Mouse (Mus musculus) MEL (cell line): ENCODE measurements around the gene Bco1. TPM values are rescaled to one million over a fixed set of nuclear protein-coding genes. Genes with fewer than 3 reads are reported as not detected.

Experiments
- DNase-seq: peaks from one replicate; pipeline ENCODE4 v3.0.0; 2011; ENCODE audit warnings: low read depth, low spot score
- H3K27ac ChIP-seq: 2 replicates; pipeline ENCODE4 v1.5.1; 2012; ENCODE audit warnings: low read depth, mild to moderate bottlenecking, control low read depth, low read length, moderate library complexity; ENCODE audit not compliant: control insufficient read depth
- H3K27me3 ChIP-seq, 2 experiments: fragments of 150-350 bp in 1 of 2; sonication (generic) in 1 of 2; 2 replicates each; pipeline ENCODE4 v1.6.1; 2012; ENCODE audit warnings: low read length in 2 of 2, mild to moderate bottlenecking in 2 of 2, improper control_type of control experiment in 1 of 2, moderate library complexity in 1 of 2; ENCODE audit not compliant: insufficient read depth in 2 of 2, control insufficient read depth in 1 of 2
- H3K36me3 ChIP-seq, 2 experiments: 2 replicates each; pipeline ENCODE4 v1.6.1; 2012 to 2014; ENCODE audit warnings: low read length in 2 of 2, improper control_type of control experiment in 1 of 2, inconsistent platforms in 1 of 2, mild to moderate bottlenecking in 1 of 2; ENCODE audit not compliant: insufficient read depth in 2 of 2, control insufficient read depth in 1 of 2
- H3K4me1 ChIP-seq, 2 experiments: fragments of 150-350 bp in 1 of 2; sonication (generic) in 1 of 2; 2 replicates each; pipeline ENCODE4 v1.6.1; 2012; ENCODE audit warnings: low read length in 2 of 2, improper control_type of control experiment in 1 of 2, mild to moderate bottlenecking in 1 of 2; ENCODE audit not compliant: insufficient read depth in 2 of 2, control insufficient read depth in 1 of 2
- H3K4me3 ChIP-seq, 2 experiments: fragments of 150-350 bp in 1 of 2; sonication (generic) in 1 of 2; 2 replicates each; pipeline ENCODE4 v1.5.1; 2012; ENCODE audit warnings: low read depth in 2 of 2, low read length in 2 of 2, mild to moderate bottlenecking in 2 of 2, moderate library complexity in 2 of 2, control low read depth in 1 of 2, improper control_type of control experiment in 1 of 2; ENCODE audit not compliant: control insufficient read depth in 1 of 2, insufficient read depth in 1 of 2
- H3K79me2 ChIP-seq: 2 replicates; pipeline ENCODE4 v1.6.1; 2012; ENCODE audit warnings: mild to moderate bottlenecking, low read length, moderate library complexity; ENCODE audit not compliant: control insufficient read depth, poor library complexity, insufficient read depth
- H3K9ac ChIP-seq: 2 replicates; pipeline ENCODE4 v1.6.1; 2012; ENCODE audit warnings: low read depth, mild to moderate bottlenecking, control low read depth, low read length, moderate library complexity; ENCODE audit not compliant: control insufficient read depth, poor library complexity, severe bottlenecking
- H3K9me3 ChIP-seq: fragments of 150-350 bp; sonication (generic); replicated peaks from 2 replicates; pipeline ENCODE4 v1.6.1; 2012; ENCODE audit warnings: mild to moderate bottlenecking, low read length, improper control_type of control experiment, moderate library complexity; ENCODE audit not compliant: insufficient read depth
- BHLHE40 ChIP-seq: IDR thresholded peaks from 2 replicates; pipeline ENCODE4 v1.6.1; 2012; ENCODE audit warnings: low read depth, mild to moderate bottlenecking, inconsistent platforms, low read length, improper control_type of control experiment, borderline replicate concordance
- CHD1 ChIP-seq: IDR thresholded peaks from 2 replicates; pipeline ENCODE4 v1.6.1; 2012; ENCODE audit warnings: low read depth, mild to moderate bottlenecking, inconsistent platforms, low read length, improper control_type of control experiment
- CHD2 ChIP-seq: IDR thresholded peaks from 2 replicates; pipeline ENCODE4 v1.6.1; 2011; ENCODE audit warnings: low read length, improper control_type of control experiment
- CTCF ChIP-seq, 3 experiments: IDR thresholded peaks in 2 of 3; conservative IDR thresholded peaks in 1 of 3; 2 replicates each; pipeline ENCODE4 v1.5.1; 2011 to 2012; ENCODE audit warnings: low read length in 3 of 3, low read depth in 2 of 3, mild to moderate bottlenecking in 2 of 3, improper control_type of control experiment in 1 of 3, inconsistent platforms in 1 of 3, mixed read lengths in 1 of 3, moderate library complexity in 1 of 3; ENCODE audit not compliant: control insufficient read depth in 1 of 3, insufficient read depth in 1 of 3, poor library complexity in 1 of 3, severe bottlenecking in 1 of 3
- E2F4 ChIP-seq: IDR thresholded peaks from 2 replicates; pipeline ENCODE4 v1.6.1; 2011; ENCODE audit warnings: low read depth, low read length, improper control_type of control experiment, borderline replicate concordance
- ELF1 ChIP-seq: IDR thresholded peaks from 2 replicates; pipeline ENCODE4 v1.6.1; 2014; ENCODE audit warnings: low read depth, mild to moderate bottlenecking, inconsistent platforms, low read length, improper control_type of control experiment, moderate library complexity
- EP300 ChIP-seq, 2 experiments: IDR thresholded peaks; 2 replicates each; pipeline ENCODE4 v1.6.1; 2011; ENCODE audit warnings: improper control_type of control experiment in 2 of 2, low read length in 2 of 2, low read depth in 1 of 2, mild to moderate bottlenecking in 1 of 2
- ETS1 ChIP-seq: IDR thresholded peaks from 2 replicates; pipeline ENCODE4 v1.6.1; 2012; ENCODE audit warnings: low read depth, mild to moderate bottlenecking, inconsistent platforms, low read length, improper control_type of control experiment, moderate library complexity
- GABPA ChIP-seq: IDR thresholded peaks from 2 replicates; pipeline ENCODE4 v1.6.1; 2012; ENCODE audit warnings: low read depth, mild to moderate bottlenecking, inconsistent platforms, low read length, improper control_type of control experiment, moderate library complexity
- GATA1 ChIP-seq: IDR thresholded peaks from 2 replicates; pipeline ENCODE4 v1.6.1; 2011; ENCODE audit warnings: low read depth, low read length, improper control_type of control experiment
- HCFC1 ChIP-seq: IDR thresholded peaks from 2 replicates; pipeline ENCODE4 v1.6.1; 2012; ENCODE audit warnings: low read depth, mild to moderate bottlenecking, inconsistent platforms, low read length, improper control_type of control experiment, moderate library complexity
- JUND ChIP-seq: IDR thresholded peaks from 2 replicates; pipeline ENCODE4 v1.6.1; 2011; ENCODE audit warnings: low read depth, mild to moderate bottlenecking, improper control_type of control experiment, low read length
- KAT2A ChIP-seq: conservative IDR thresholded peaks from 2 replicates; pipeline ENCODE4 v1.6.1; 2012; ENCODE audit warnings: low read depth, low read length, improper control_type of control experiment, inconsistent platforms
- MAFK ChIP-seq: IDR thresholded peaks from 2 replicates; pipeline ENCODE4 v1.6.1; 2011; ENCODE audit warnings: low read depth, mild to moderate bottlenecking, low read length, improper control_type of control experiment, borderline replicate concordance
- MAZ ChIP-seq: IDR thresholded peaks from 2 replicates; pipeline ENCODE4 v1.6.1; 2012; ENCODE audit warnings: low read depth, mild to moderate bottlenecking, inconsistent platforms, low read length, improper control_type of control experiment
- MEF2A ChIP-seq: IDR thresholded peaks from 2 replicates; pipeline ENCODE4 v1.6.1; 2014; ENCODE audit warnings: low read depth, mild to moderate bottlenecking, inconsistent platforms, low read length, improper control_type of control experiment; ENCODE audit not compliant: poor library complexity, insufficient replicate concordance, severe bottlenecking; ENCODE audit errors: extremely low read depth
- MXI1 ChIP-seq: IDR thresholded peaks from 2 replicates; pipeline ENCODE4 v1.6.1; 2011; ENCODE audit warnings: mild to moderate bottlenecking, low read depth, low read length, improper control_type of control experiment
- MYB ChIP-seq: IDR thresholded peaks from 2 replicates; pipeline ENCODE4 v1.6.1; 2011; ENCODE audit warnings: mild to moderate bottlenecking, low read depth, low read length, improper control_type of control experiment
- MYC ChIP-seq: IDR thresholded peaks from 2 replicates; pipeline ENCODE4 v1.6.1; 2011; ENCODE audit warnings: low read depth, mild to moderate bottlenecking, low read length, improper control_type of control experiment, moderate library complexity
- NELFE ChIP-seq: IDR thresholded peaks from 2 replicates; pipeline ENCODE4 v1.6.1; 2011; ENCODE audit warnings: low read depth, low read length, improper control_type of control experiment
- NRF1 ChIP-seq: IDR thresholded peaks from 2 replicates; pipeline ENCODE4 v1.6.1; 2014; ENCODE audit warnings: low read depth, mild to moderate bottlenecking, inconsistent platforms, low read length, improper control_type of control experiment, moderate library complexity; ENCODE audit not compliant: poor library complexity, insufficient read depth, severe bottlenecking
- POLR2A ChIP-seq, 2 experiments: IDR thresholded peaks; 2 replicates each; pipeline ENCODE4 v1.6.1; 2011 to 2012; ENCODE audit warnings: low read length in 2 of 2, mild to moderate bottlenecking in 2 of 2, control low read depth in 1 of 2, improper control_type of control experiment in 1 of 2, low read depth in 1 of 2, moderate library complexity in 1 of 2; ENCODE audit not compliant: control insufficient read depth in 1 of 2, insufficient read depth in 1 of 2, poor library complexity in 1 of 2
- POLR2AphosphoS2 ChIP-seq: IDR thresholded peaks from 2 replicates; pipeline ENCODE4 v1.6.1; 2011; ENCODE audit warnings: low read length, improper control_type of control experiment
- POLR2AphosphoS5 ChIP-seq: IDR thresholded peaks from 2 replicates; pipeline ENCODE4 v1.6.1; 2012; ENCODE audit warnings: low read depth, borderline replicate concordance, mild to moderate bottlenecking, inconsistent platforms, low read length, moderate library complexity, mixed read lengths
- RAD21 ChIP-seq: IDR thresholded peaks from 2 replicates; pipeline ENCODE4 v1.6.1; 2011; ENCODE audit warnings: mild to moderate bottlenecking, low read depth, low read length, improper control_type of control experiment
- RCOR1 ChIP-seq: IDR thresholded peaks from 2 replicates; pipeline ENCODE4 v1.6.1; 2012; ENCODE audit warnings: low read depth, mild to moderate bottlenecking, inconsistent platforms, low read length, improper control_type of control experiment
- SIN3A ChIP-seq: IDR thresholded peaks from 2 replicates; pipeline ENCODE4 v1.6.1; 2012; ENCODE audit warnings: low read length, improper control_type of control experiment, inconsistent platforms
- SMC3 ChIP-seq: IDR thresholded peaks from 2 replicates; pipeline ENCODE4 v1.6.1; 2011; ENCODE audit warnings: low read depth, low read length, improper control_type of control experiment
- TAL1 ChIP-seq: IDR thresholded peaks from 2 replicates; pipeline ENCODE4 v1.6.1; 2012; ENCODE audit warnings: mild to moderate bottlenecking, inconsistent platforms, low read length, moderate library complexity, mixed read lengths
- TBP ChIP-seq: IDR thresholded peaks from 2 replicates; pipeline ENCODE4 v1.8.0; 2011; ENCODE audit warnings: low read depth, low read length, improper control_type of control experiment
- TCF12 ChIP-seq: IDR thresholded peaks from 2 replicates; pipeline ENCODE4 v1.6.1; 2014; ENCODE audit warnings: low read depth, mild to moderate bottlenecking, inconsistent platforms, low read length, improper control_type of control experiment, moderate library complexity
- UBTF ChIP-seq: IDR thresholded peaks from 2 replicates; pipeline ENCODE4 v1.6.1; 2012; ENCODE audit warnings: low read depth, mild to moderate bottlenecking, inconsistent platforms, low read length, improper control_type of control experiment, moderate library complexity, borderline replicate concordance; ENCODE audit not compliant: insufficient read depth
- USF1 ChIP-seq: IDR thresholded peaks from 2 replicates; pipeline ENCODE4 v1.6.1; 2014; ENCODE audit warnings: low read depth, mild to moderate bottlenecking, inconsistent platforms, low read length, improper control_type of control experiment, moderate library complexity
- USF2 ChIP-seq, 2 experiments: IDR thresholded peaks; 2 replicates each; pipeline ENCODE4 v1.6.1; 2011 to 2012; ENCODE audit warnings: improper control_type of control experiment in 2 of 2, low read length in 2 of 2, borderline replicate concordance in 1 of 2, inconsistent platforms in 1 of 2, low read depth in 1 of 2, mild to moderate bottlenecking in 1 of 2; ENCODE audit not compliant: insufficient read depth in 1 of 2
- ZC3H11A ChIP-seq: IDR thresholded peaks from 2 replicates; pipeline ENCODE4 v1.6.1; 2012; ENCODE audit warnings: low read depth, mild to moderate bottlenecking, inconsistent platforms, low read length, improper control_type of control experiment
- ZNF384 ChIP-seq: IDR thresholded peaks from 2 replicates; pipeline ENCODE4 v1.6.1; 2012; ENCODE audit warnings: low read depth, mild to moderate bottlenecking, inconsistent platforms, low read length, improper control_type of control experiment
- polyA plus RNA-seq, 2 experiments: library from polyadenylated mRNA; stranded (reverse) in 1 of 2; unstranded in 1 of 2; fragments of >175 nt in 1 of 2; fragments of >200 nt in 1 of 2; gene quantifications; 2 replicates each; pipeline versions ENCODE4 v1.2.1 to v1.2.4; 2012; ENCODE audit warnings: low replicate concordance in 2 of 2, low read depth in 1 of 2; ENCODE audit not compliant: insufficient read length in 2 of 2, insufficient read depth in 1 of 2, missing spikeins in 1 of 2
- total RNA-seq: library from RNA; depleted of rRNA; stranded (reverse); fragments of 300-350 nt; gene quantifications from 2 replicates; pipeline ENCODE4 v1.2.3, GENCODE M21; 2012

Gene Bco1
- total and polyA plus RNA-seq, 3 experiments: 0.70 to 1.2 TPM; not detected in 1

DNA sequence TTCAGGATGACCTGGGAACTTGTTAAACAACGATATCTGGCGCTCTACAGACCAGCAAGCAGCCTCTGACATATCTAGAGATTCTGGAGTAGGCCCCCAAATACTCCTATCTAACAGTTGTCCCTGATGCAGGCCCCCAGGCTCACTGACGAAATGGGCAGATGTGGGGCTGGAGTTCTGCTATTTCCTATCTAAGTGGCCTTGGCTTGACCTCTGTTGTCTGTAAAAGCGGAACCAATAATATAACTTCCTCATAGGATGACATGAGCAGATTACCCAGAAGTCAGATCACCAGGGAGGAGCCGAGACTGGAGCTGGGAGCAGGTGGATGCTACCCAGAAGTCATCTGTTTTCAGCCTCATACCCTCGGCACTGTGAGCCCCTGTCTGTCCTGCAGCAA lies 40.6 kb upstream of the Bco1 start:
- Histone ChIP-seq H3K27ac (peak overlapping the region; percentile 60), H3K4me1 (peaks cover 11 to 31% of the 10 kb centered on the region in 2 experiments), H3K27me3 (no peaks in the 10 kb centered on the region), H3K36me3 (peaks cover 0 to 9% of the 10 kb centered on the region in 2 experiments; a peak in 2 of 4 replicates), H3K9ac (peak overlapping the region; percentile 37), H3K4me3 (peak overlapping the region; percentile 6 to 9), H3K9me3 (no peaks in the 10 kb centered on the region), H3K79me2 (no peaks in the 10 kb centered on the region)
- peak; percentile 88 for DNase-seq
- no peak for TF ChIP-seq RAD21
- TF ChIP-seq MEF2A: no peak
- no peak for TF ChIP-seq CTCF (IDR thresholded peaks at IDR 0.05 in 2 of 3, conservative IDR thresholded peaks at IDR 0.05 in 1 of 3; ENCODE audit: control insufficient read depth in 1 of 3, insufficient read depth in 1 of 3, low read depth in 2 of 3, low read length in 3 of 3, poor library complexity in 1 of 3, severe bottlenecking in 1 of 3)
- TF ChIP-seq GABPA: no peak
- peak; percentile 31; the same call in 1 of the 2 replicates for TF ChIP-seq NELFE
- TF ChIP-seq JUND: no peak
- no peak for TF ChIP-seq SMC3
- no peak for TF ChIP-seq BHLHE40
- TF ChIP-seq CHD1: no peak
- no peak for TF ChIP-seq USF2 (IDR thresholded peaks at IDR 0.05; ENCODE audit: borderline replicate concordance in 1 of 2, insufficient read depth in 1 of 2, low read depth in 1 of 2, low read length in 2 of 2)
- TF ChIP-seq MYC: no peak
- peak; percentile 76 for TF ChIP-seq GATA1
- TF ChIP-seq NRF1: no peak
- TF ChIP-seq ZC3H11A: no peak
- no peak for TF ChIP-seq UBTF
- TF ChIP-seq USF1: no peak
- TF ChIP-seq ZNF384: no peak
- peak; percentile 71 for TF ChIP-seq HCFC1
- no peak for TF ChIP-seq KAT2A
- TF ChIP-seq RCOR1: peak; percentile 43; the same call in 1 of the 2 replicates
- TF ChIP-seq MXI1: peak; percentile 37; the same call in 1 of the 2 replicates
- no peak for TF ChIP-seq CHD2
- 0 out of 2 replicates have a peak, but pooled peaks have one; percentile 50 for TF ChIP-seq TBP
- peak; percentile 30 to 45; a peak in 1 of 4 replicates for TF ChIP-seq POLR2A (IDR thresholded peaks at IDR 0.05; ENCODE audit: control insufficient read depth in 1 of 2, insufficient read depth in 1 of 2, low read depth in 1 of 2, low read length in 2 of 2, poor library complexity in 1 of 2)
- 0 out of 2 replicates have a peak, but pooled peaks have one; percentile 22 for TF ChIP-seq MAZ
- peak; percentile 63 for TF ChIP-seq TAL1
- no peak for TF ChIP-seq POLR2AphosphoS2
- TF ChIP-seq E2F4: no peak
- peak; percentile 71 for TF ChIP-seq SIN3A
- TF ChIP-seq ETS1: peak; percentile 85
- TF ChIP-seq MYB: no peak
- TF ChIP-seq TCF12: peak; percentile 79
- no peak for TF ChIP-seq MAFK
- no peak for TF ChIP-seq POLR2AphosphoS5
- TF ChIP-seq EP300 (IDR thresholded peaks at IDR 0.05; ENCODE audit: low read depth in 1 of 2, low read length in 2 of 2): peak; percentile 69 to 89
- TF ChIP-seq ELF1: peak; percentile 40; the same call in 1 of the 2 replicates
